Mouse (Mus musculus): ENCODE measurements around the gene Ccr1l1. TPM values are rescaled to one million over a fixed set of nuclear protein-coding genes. Genes with fewer than 3 reads are reported as not detected.

The Ccr1l1 gene
- polyA plus RNA-seq, 1 experiment from 2014 or later = not detected

- no peak overlapping the region for H3K9ac ChIP-seq (ENCODE audit: low read depth, low read length)
- no peak overlapping the region for H3K4me3 ChIP-seq (ENCODE audit: low read depth, low read length)
- no peaks in the 10 kb centered on the region for H3K36me3 ChIP-seq (ENCODE audit: control insufficient read depth, insufficient read depth, low read length)
- no peaks in the 10 kb centered on the region for H3K27me3 ChIP-seq (ENCODE audit: control insufficient read depth, insufficient read depth, low read length)
- peaks cover 3% of the 10 kb centered on the region; the same call in 1 of the 2 replicates for H3K4me1 ChIP-seq (ENCODE audit: control insufficient read depth, insufficient read depth, low read length)
- no peak overlapping the region for H3K27ac ChIP-seq (ENCODE audit: low read depth, low read length)
- H3K9me3 ChIP-seq (replicated peaks; ENCODE audit: control insufficient read depth, low read length) = no peaks in the 10 kb centered on the region
- ATAC-seq (replicated peaks; ENCODE audit: insufficient number of reproducible peaks, low FRiP score, low TSS enrichment) = no peak
- WGBS (ENCODE audit: insufficient replicate concordance) = 83% methylated on average over 6 of the region's 6 CpGs
- H3K4me2 ChIP-seq = no peak overlapping the region
Measured at GRCm38 (mm10) chr9:123935346-123935745, 42.9 kb downstream of the Ccr1l1 start.

GRCm38 (mm10) chr9:123933716-123934445 is 44.3 kb downstream of the Ccr1l1 start:
- no peak for ATAC-seq (replicated peaks; ENCODE audit: insufficient number of reproducible peaks, low FRiP score, low TSS enrichment)
- H3K27me3 ChIP-seq (ENCODE audit: control insufficient read depth, insufficient read depth, low read length) = no peaks in the 10 kb centered on the region
- no peak overlapping the region for H3K4me3 ChIP-seq (ENCODE audit: low read depth, low read length)
- no peak overlapping the region for H3K9ac ChIP-seq (ENCODE audit: low read depth, low read length)
- H3K9me3 ChIP-seq (replicated peaks; ENCODE audit: control insufficient read depth, low read length) = no peaks in the 10 kb centered on the region
- no peaks in the 10 kb centered on the region for H3K36me3 ChIP-seq (ENCODE audit: control insufficient read depth, insufficient read depth, low read length)
- peaks cover 5% of the 10 kb centered on the region; the same call in 1 of the 2 replicates for H3K4me1 ChIP-seq (ENCODE audit: control insufficient read depth, insufficient read depth, low read length)
- WGBS (ENCODE audit: insufficient replicate concordance) = 91% methylated on average over 5 of the region's 5 CpGs
- H3K27ac ChIP-seq (ENCODE audit: low read depth, low read length) = no peak overlapping the region
- H3K4me2 ChIP-seq = no peak overlapping the region

DNA sequence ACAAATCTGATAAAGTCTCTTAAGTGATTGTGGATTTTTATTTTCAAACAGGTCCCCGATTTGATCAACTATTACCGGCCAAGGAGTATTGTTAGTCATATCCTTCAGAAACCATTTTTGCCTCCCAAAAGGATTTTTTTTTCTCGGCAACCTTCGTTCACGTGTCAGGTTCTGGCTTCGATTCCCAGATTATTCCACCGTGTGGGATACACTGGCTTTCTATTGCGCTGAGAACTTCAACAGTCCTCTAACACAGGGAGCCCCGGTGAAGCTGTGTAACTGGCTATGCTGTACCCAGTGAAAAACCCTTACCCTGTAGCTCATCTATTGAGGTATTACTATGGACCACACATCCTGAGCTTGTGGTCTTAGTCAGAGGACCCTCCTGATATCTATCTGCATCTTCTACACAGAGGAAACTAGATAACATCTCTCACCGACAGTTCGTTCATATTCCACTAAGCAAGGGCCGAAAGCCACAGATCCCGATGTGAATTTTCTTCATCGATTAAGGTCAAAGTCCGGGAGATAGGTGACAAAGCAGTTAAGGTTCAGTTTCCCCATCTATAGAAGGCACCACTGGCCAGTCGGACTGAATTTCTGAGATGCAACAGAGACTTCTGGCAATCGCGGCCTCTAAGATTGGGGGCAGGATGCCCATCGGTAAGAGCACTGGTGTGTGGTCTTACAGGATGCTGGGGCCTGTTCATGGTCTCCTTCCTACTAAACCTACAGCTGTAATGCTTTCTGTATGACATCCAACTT is 45.1 kb downstream of the Ccr1l1 start:
- no peak for ATAC-seq (replicated peaks; ENCODE audit: insufficient number of reproducible peaks, low FRiP score, low TSS enrichment)
- Histone ChIP-seq H3K9me3 (replicated peaks; ENCODE audit: control insufficient read depth, low read length) (no peaks in the 10 kb centered on the region), H3K4me3 (ENCODE audit: low read depth, low read length) (no peak overlapping the region), H3K27me3 (ENCODE audit: control insufficient read depth, insufficient read depth, low read length) (no peaks in the 10 kb centered on the region), H3K4me2 (no peak overlapping the region), H3K36me3 (ENCODE audit: control insufficient read depth, insufficient read depth, low read length) (no peaks in the 10 kb centered on the region), H3K27ac (ENCODE audit: low read depth, low read length) (no peak overlapping the region), H3K9ac (ENCODE audit: low read depth, low read length) (no peak overlapping the region), H3K4me1 (ENCODE audit: control insufficient read depth, insufficient read depth, low read length) (peaks cover 9% of the 10 kb centered on the region)
- WGBS (ENCODE audit: insufficient replicate concordance) = 85% methylated on average over 19 of the region's 19 CpGs

DNA sequence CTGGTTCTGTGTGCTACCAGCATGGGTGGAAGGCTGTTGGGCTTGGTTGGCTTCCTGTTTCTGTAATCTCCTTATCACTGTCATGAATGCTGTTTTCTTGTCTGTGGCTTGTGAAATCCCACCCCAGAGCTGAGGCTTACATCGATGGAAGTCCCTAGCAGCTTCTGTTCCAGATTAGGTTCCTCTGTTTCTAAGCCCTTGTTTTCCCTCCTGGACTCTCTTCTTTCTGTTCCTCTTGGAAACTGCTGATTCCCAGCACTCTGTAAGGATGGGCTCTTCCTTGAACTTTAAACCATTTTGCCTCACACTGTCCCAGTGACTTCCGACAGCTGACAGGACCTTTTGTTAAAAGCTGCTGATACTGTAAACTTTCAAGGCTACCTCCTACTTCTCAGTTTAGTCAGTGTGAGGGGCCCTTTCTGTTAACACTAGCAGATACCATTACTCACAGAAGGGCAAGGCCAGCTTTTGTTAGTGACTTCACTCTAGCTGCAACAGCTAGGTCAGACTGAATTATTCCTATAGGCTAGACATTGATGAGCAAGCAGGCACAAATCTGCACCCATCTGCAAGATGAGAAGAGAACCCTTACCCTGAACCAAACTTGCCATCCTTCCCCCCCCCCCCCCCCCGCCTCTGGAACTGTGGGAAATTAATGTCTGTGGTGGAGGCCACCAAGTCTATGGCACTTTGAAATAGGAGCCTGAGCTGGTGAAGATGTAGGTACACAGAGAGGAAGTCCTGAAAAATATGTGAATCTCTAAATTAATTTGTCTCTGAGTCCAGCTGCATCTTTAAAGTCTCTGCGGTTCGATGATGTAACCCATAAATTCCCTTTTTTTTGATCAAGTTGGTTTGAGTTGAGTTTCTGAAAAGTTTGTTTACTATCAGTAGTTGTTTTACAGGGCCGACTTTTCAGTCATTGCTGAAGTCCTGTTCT is 46.2 kb downstream of the Ccr1l1 start:
- Histone ChIP-seq H3K4me2 (no peak overlapping the region), H3K9ac (ENCODE audit: low read depth, low read length) (no peak overlapping the region), H3K4me3 (ENCODE audit: low read depth, low read length) (no peak overlapping the region), H3K9me3 (replicated peaks; ENCODE audit: control insufficient read depth, low read length) (no peaks in the 10 kb centered on the region), H3K36me3 (ENCODE audit: control insufficient read depth, insufficient read depth, low read length) (no peaks in the 10 kb centered on the region), H3K4me1 (ENCODE audit: control insufficient read depth, insufficient read depth, low read length) (peaks cover 9% of the 10 kb centered on the region), H3K27me3 (ENCODE audit: control insufficient read depth, insufficient read depth, low read length) (no peaks in the 10 kb centered on the region), H3K27ac (ENCODE audit: low read depth, low read length) (peak overlapping the region; percentile 29; the same call in 1 of the 2 replicates)
- 48% methylated on average over 6 of the region's 6 CpGs for WGBS (ENCODE audit: insufficient replicate concordance)
- ATAC-seq (replicated peaks; ENCODE audit: insufficient number of reproducible peaks, low FRiP score, low TSS enrichment) = no peak

DNA sequence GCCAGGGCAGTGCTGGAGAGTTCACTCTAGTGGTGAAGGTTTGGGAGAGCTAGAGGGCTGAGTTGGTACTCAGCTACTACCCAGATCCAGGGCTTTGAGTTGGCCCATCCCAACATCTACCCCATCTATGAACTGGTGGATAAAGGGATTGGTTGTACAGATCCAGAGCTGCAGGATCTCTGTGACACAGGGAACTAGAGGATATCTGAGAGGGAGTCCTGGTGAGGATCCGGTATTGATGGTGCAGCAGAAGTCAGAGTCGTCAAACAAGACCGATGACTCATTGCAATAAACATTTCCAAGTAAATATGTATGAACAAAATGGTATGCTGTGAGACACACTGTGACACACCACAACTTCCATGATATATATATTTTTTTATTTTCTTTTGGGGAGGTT is 47.3 kb downstream of the Ccr1l1 start:
- no peak for ATAC-seq (replicated peaks; ENCODE audit: insufficient number of reproducible peaks, low FRiP score, low TSS enrichment)

DNA sequence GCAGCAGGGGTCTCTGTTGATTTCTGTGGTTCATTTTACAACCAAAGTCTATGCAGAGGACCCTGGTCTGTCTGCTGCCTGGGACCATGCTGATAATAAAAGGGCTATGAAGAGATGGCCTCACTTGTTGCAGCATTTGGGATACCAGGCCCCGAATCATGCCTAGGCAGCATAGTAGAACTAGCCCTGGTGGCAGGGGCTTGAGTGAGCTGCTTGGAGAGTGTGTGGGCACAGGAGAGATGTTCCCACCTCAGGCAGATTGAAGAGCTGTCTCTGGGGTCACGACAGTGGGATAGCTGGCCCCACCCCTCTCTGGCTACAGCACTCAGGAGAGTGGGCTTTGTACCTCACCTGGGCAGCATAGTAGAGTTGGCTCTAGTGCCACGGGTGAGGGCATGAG is 47.7 kb downstream of the Ccr1l1 start:
- no peak overlapping the region for H3K27ac ChIP-seq (ENCODE audit: low read depth, low read length)
- no peak for ATAC-seq (replicated peaks; ENCODE audit: insufficient number of reproducible peaks, low FRiP score, low TSS enrichment)
- no peak overlapping the region for H3K4me2 ChIP-seq
- H3K9ac ChIP-seq (ENCODE audit: low read depth, low read length) = no peak overlapping the region
- no peaks in the 10 kb centered on the region for H3K9me3 ChIP-seq (replicated peaks; ENCODE audit: control insufficient read depth, low read length)
- WGBS (ENCODE audit: insufficient replicate concordance) = 73% methylated on average over 3 of the region's 3 CpGs
- H3K36me3 ChIP-seq (ENCODE audit: control insufficient read depth, insufficient read depth, low read length) = no peaks in the 10 kb centered on the region
- no peak overlapping the region for H3K4me3 ChIP-seq (ENCODE audit: low read depth, low read length)
- H3K4me1 ChIP-seq (ENCODE audit: control insufficient read depth, insufficient read depth, low read length) = peaks cover 11% of the 10 kb centered on the region
- no peaks in the 10 kb centered on the region for H3K27me3 ChIP-seq (ENCODE audit: control insufficient read depth, insufficient read depth, low read length)

More for the DNA sequence above, 47.3 kb downstream of the Ccr1l1 start:
- Histone ChIP-seq H3K4me1 (ENCODE audit: control insufficient read depth, insufficient read depth, low read length) (peaks cover 9% of the 10 kb centered on the region), H3K4me2 (no peak overlapping the region), H3K9ac (ENCODE audit: low read depth, low read length) (no peak overlapping the region), H3K36me3 (ENCODE audit: control insufficient read depth, insufficient read depth, low read length) (no peaks in the 10 kb centered on the region), H3K27ac (ENCODE audit: low read depth, low read length) (no peak overlapping the region), H3K9me3 (replicated peaks; ENCODE audit: control insufficient read depth, low read length) (no peaks in the 10 kb centered on the region), H3K4me3 (ENCODE audit: low read depth, low read length) (no peak overlapping the region), H3K27me3 (ENCODE audit: control insufficient read depth, insufficient read depth, low read length) (no peaks in the 10 kb centered on the region)
- WGBS (ENCODE audit: insufficient replicate concordance) = 83% methylated on average over 3 of the region's 3 CpGs

DNA sequence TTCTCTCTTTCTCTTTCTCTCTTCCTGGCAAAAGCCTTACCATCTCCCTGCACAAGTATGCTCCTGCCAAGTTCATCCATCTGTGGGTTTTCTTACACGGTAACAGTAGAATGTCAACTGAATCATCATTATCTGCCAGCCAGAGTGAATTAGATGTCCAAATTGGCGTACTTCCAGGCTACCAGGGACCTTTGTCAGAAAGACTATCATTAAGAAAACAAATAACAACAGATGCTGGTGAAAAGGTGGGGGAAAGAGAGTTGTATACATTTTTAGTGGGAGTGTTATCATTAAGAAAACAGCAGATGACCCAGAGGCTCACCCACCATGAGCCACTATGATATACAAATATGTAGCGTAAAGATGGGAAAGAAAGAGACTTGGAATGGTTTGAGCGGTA is 48.3 kb downstream of the Ccr1l1 start:
- WGBS (ENCODE audit: insufficient replicate concordance) = 55% methylated on average over 4 of the region's 4 CpGs
- Histone ChIP-seq H3K27me3 (ENCODE audit: control insufficient read depth, insufficient read depth, low read length) (no peaks in the 10 kb centered on the region), H3K4me1 (ENCODE audit: control insufficient read depth, insufficient read depth, low read length) (peaks cover 12% of the 10 kb centered on the region), H3K27ac (ENCODE audit: low read depth, low read length) (no peak overlapping the region), H3K4me3 (ENCODE audit: low read depth, low read length) (no peak overlapping the region), H3K9ac (ENCODE audit: low read depth, low read length) (no peak overlapping the region), H3K9me3 (replicated peaks; ENCODE audit: control insufficient read depth, low read length) (no peaks in the 10 kb centered on the region), H3K4me2 (no peak overlapping the region), H3K36me3 (ENCODE audit: control insufficient read depth, insufficient read depth, low read length) (no peaks in the 10 kb centered on the region)
- ATAC-seq (replicated peaks; ENCODE audit: insufficient number of reproducible peaks, low FRiP score, low TSS enrichment) = no peak

DNA sequence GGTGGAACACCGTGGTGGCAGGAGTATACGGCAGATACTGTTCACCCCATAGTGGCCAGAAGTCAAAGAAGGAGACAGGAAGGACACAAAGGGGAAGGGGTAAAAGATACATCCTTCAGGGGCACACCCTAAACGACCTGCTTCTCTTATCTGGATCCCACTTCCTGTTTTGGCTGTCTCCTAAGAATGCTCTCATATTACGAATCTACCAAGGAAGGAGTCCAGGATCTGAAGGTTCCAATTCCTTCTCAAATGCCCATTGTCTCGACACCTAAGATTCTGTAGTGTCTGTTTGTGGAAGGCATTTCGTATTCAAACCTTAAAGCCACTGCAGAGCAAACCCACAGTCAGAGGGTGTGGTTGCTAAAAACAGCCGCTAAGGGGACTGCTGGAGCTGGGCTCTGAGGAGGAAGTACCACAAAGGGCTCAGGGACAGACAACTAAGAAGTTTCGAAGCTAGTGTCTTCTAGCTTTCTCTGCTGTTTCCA is 49.4 kb downstream of the Ccr1l1 start:
- Histone ChIP-seq H3K4me1 (ENCODE audit: control insufficient read depth, insufficient read depth, low read length) (peaks cover 12% of the 10 kb centered on the region), H3K9me3 (replicated peaks; ENCODE audit: control insufficient read depth, low read length) (no peaks in the 10 kb centered on the region), H3K36me3 (ENCODE audit: control insufficient read depth, insufficient read depth, low read length) (no peaks in the 10 kb centered on the region), H3K9ac (ENCODE audit: low read depth, low read length) (no peak overlapping the region), H3K4me2 (peak overlapping the region; percentile 27; the same call in 1 of the 2 replicates), H3K27ac (ENCODE audit: low read depth, low read length) (no peak overlapping the region), H3K27me3 (ENCODE audit: control insufficient read depth, insufficient read depth, low read length) (no peaks in the 10 kb centered on the region), H3K4me3 (ENCODE audit: low read depth, low read length) (no peak overlapping the region)
- no peak for ATAC-seq (replicated peaks; ENCODE audit: insufficient number of reproducible peaks, low FRiP score, low TSS enrichment)
- 27% methylated on average over 8 of the region's 8 CpGs for WGBS (ENCODE audit: insufficient replicate concordance)
